Mouse (Mus musculus) ES-E14 (cell line): ENCODE data around the gene Lmntd1. TPM values are rescaled to one million over a fixed set of nuclear protein-coding genes. Genes with fewer than 3 reads are reported as not detected.
A peak's percentile ranks its signal among the peaks of the same experiment; 100 is the strongest.

Source experiments
- DNase-seq: peaks from one replicate; pipeline ENCODE4 v3.0.0-alpha.2; 2013; ENCODE audit warnings: low read depth, low spot score
- H3K27ac ChIP-seq: 2 replicates; pipeline ENCODE4 v1.5.1; 2012; ENCODE audit warnings: low read depth, mild to moderate bottlenecking, low read length, moderate library complexity, mixed read lengths; ENCODE audit not compliant: poor library complexity, insufficient read depth, severe bottlenecking
- H3K36me3 ChIP-seq: 2 replicates; pipeline ENCODE4 v1.6.1; 2012; ENCODE audit warnings: mild to moderate bottlenecking, low read length, moderate library complexity, mixed read lengths; ENCODE audit not compliant: control insufficient read depth, poor library complexity, insufficient read depth, severe bottlenecking
- H3K4me1 ChIP-seq, 2 experiments: fragments of 150-350 bp in 1 of 2; sonication (generic) in 1 of 2; 2 replicates each; pipeline ENCODE4 v1.6.1; 2012; ENCODE audit warnings: low read length in 2 of 2, mild to moderate bottlenecking in 1 of 2, mixed read lengths in 1 of 2; ENCODE audit not compliant: control insufficient read depth in 2 of 2, insufficient read depth in 2 of 2, poor library complexity in 1 of 2
- H3K4me3 ChIP-seq, 2 experiments: fragments of 150-350 bp in 1 of 2; sonication (generic) in 1 of 2; 2 replicates each; pipeline ENCODE4 v1.5.1; 2012; ENCODE audit warnings: low read length in 2 of 2, low read depth in 1 of 2, mild to moderate bottlenecking in 1 of 2, mixed read lengths in 1 of 2; ENCODE audit not compliant: insufficient read depth in 1 of 2, poor library complexity in 1 of 2, severe bottlenecking in 1 of 2
- H3K9ac ChIP-seq: 2 replicates; pipeline ENCODE4 v1.6.1; 2012; ENCODE audit warnings: low read depth, mild to moderate bottlenecking, low read length, mixed read lengths; ENCODE audit not compliant: poor library complexity, insufficient read depth, severe bottlenecking
- H3K9me3 ChIP-seq: fragments of 150-350 bp; sonication (generic); 2 replicates; pipeline ENCODE4 v1.6.1; 2012; ENCODE audit warnings: low read depth, mild to moderate bottlenecking, low read length; ENCODE audit not compliant: control insufficient read depth, insufficient read depth
- CHD2 ChIP-seq: IDR thresholded peaks from 2 replicates; pipeline ENCODE4 v1.6.1; 2014; ENCODE audit warnings: mild to moderate bottlenecking, low read depth, low read length, inconsistent platforms
- HCFC1 ChIP-seq: IDR thresholded peaks from 2 replicates; pipeline ENCODE4 v1.6.1; 2012; ENCODE audit warnings: low read length, inconsistent platforms, borderline replicate concordance; ENCODE audit not compliant: insufficient read depth
- MAFK ChIP-seq: IDR thresholded peaks from 2 replicates; pipeline ENCODE4 v1.6.1; 2014; ENCODE audit warnings: mild to moderate bottlenecking, low read depth, low read length, inconsistent platforms; ENCODE audit not compliant: insufficient read depth
- ZC3H11A ChIP-seq: IDR thresholded peaks from 2 replicates; pipeline ENCODE4 v1.6.1; 2012; ENCODE audit warnings: low read depth, mild to moderate bottlenecking, inconsistent platforms, low read length, borderline replicate concordance
- ZNF384 ChIP-seq: IDR thresholded peaks from 2 replicates; pipeline ENCODE4 v1.6.1; 2012; ENCODE audit warnings: low read depth, low read length, inconsistent platforms
- in situ Hi-C, 2 experiments: fragments of 600-800 bp; cut with MboI; formaldehyde crosslinking; loops; one replicate each; pipeline ENCODE4 v1.15.1; 2025; ENCODE audit warnings: low sequenced_read_pairs in 2 of 2, inconsistent platforms in 1 of 2; ENCODE audit not compliant: unreplicated experiment in 2 of 2
- total RNA-seq: library from RNA; depleted of rRNA; stranded (reverse); fragments of 300-350 nt; gene quantifications from 2 replicates; pipeline ENCODE4 v1.2.3, GENCODE M21; 2012

The Lmntd1 gene
- total RNA-seq, 1 experiment = not detected

DNA sequence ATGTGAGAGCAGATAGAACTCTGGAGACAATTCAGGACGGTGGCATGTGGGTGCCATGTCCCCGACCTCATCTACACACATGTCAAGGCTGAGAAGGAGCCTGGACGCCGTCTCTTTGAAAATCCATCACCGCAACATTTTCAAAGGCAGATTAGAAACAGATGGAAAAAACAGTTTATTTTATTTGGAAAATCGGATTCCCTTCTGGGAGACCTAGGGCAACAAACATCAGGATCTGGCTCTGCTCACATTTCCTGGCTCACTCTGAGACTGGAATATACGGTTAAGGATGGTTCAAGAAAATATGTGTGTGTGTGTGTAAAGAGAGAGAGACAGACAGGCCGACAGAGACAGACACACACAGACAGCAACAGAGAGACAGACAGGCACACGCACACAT lies 256.1 kb downstream of the Lmntd1 start:
- Histone ChIP-seq H3K27ac (no peak overlapping the region), H3K9me3 (no peaks in the 10 kb centered on the region), H3K4me3 (no peak overlapping the region), H3K9ac (no peak overlapping the region), H3K4me1 (peaks cover 0 to 2% of the 10 kb centered on the region in 2 experiments; a peak in 1 of 4 replicates), H3K36me3 (no peaks in the 10 kb centered on the region)
- no peak for DNase-seq
- no peak for TF ChIP-seq ZNF384
- no peak for TF ChIP-seq MAFK
- no peak for TF ChIP-seq ZC3H11A
- TF ChIP-seq HCFC1 = no peak
- TF ChIP-seq CHD2 = no peak
- in situ Hi-C loops = no loop called here

DNA sequence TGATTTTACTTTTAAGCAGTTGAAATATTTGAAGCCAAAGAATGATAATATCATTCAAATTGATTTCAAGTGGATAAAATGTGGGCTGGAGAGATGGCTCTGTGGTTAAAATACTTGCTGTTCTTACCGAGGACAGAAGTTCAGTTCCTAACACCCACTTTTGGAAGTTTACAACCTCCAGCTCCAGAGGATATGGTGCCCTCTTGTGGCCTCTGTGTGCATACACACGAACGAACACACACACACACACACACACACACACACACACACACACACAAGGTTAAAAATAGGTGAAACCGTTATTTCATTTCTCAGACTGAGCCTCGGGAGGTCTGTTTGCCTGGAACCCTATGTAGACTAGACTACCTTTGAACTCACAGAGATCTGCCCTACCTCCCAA lies 260.3 kb downstream of the Lmntd1 start:
- DNase-seq = no peak
- Histone ChIP-seq H3K36me3 (no peaks in the 10 kb centered on the region), H3K9me3 (no peaks in the 10 kb centered on the region), H3K27ac (no peak overlapping the region), H3K4me1 (no peaks in the 10 kb centered on the region), H3K4me3 (no peak overlapping the region), H3K9ac (no peak overlapping the region)
- TF ChIP-seq MAFK (no peak), ZC3H11A (no peak), CHD2 (no peak), ZNF384 (no peak), HCFC1 (no peak)
- in situ Hi-C loops = no loop called here

DNA sequence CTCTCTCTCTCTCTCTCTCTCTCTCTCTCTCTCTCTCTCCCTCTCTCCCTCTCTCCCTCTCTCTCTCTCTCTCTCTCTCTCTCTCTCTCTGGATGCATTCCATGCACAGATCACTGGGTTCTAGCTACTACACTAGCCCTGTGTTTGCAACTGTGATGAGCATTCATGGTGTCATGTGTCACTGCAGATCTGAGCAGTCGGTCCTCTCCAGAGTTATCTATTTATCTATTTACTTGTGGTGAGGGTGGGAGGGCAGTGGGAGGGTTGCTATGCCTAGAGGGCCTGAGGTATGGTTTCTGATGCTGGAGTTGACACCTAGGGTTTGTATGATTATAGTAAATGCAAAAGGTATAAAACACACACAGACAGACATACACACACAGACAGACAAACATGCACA lies 261.4 kb downstream of the Lmntd1 start:
- no peaks in the 10 kb centered on the region for H3K36me3 ChIP-seq
- H3K4me3 ChIP-seq = no peak overlapping the region
- 0 out of 4 replicates have a peak, but pooled peaks cover 0 to 3% of the 10 kb centered on the region in 2 experiments for H3K4me1 ChIP-seq
- no peak for DNase-seq
- TF ChIP-seq MAFK (no peak), ZC3H11A (no peak), CHD2 (no peak), ZNF384 (no peak), HCFC1 (no peak)
- H3K27ac ChIP-seq = no peak overlapping the region
- H3K9ac ChIP-seq = no peak overlapping the region
- H3K9me3 ChIP-seq = no peaks in the 10 kb centered on the region
- in situ Hi-C loops = no loop called here

DNA sequence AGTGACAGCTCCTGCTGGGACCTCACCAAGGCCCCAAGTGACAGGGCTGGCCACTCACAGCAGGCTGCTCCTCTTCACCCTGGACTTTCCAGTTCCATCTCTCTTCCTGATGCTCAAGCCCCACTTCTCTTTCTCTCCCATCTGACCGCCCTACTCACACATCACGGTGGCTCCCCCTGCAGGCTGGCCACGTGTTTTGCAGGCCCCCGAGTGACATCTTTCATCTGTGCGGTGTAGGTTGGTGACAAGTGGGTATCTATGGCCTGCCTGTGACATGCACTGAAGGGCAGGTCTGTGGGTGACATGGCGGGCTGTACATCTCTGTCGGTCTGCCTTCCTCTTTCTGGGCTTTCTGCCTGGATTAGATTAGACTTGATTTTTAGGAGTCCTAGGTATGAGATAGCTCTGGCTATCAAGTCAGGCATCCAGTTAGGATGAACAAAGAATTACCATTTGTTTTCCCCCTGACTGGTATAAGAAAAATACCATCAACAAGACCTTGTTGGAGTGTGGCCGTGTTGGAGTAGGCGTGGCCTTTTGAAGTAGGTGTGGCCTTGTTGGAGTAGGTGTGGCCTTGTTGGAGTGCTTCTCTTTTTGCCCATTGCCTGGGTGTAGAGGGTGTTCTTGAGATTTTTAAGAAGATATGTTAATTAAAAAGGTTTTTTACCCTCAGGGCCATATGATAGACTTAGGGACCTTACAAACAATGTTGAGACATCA lies 265.8 kb downstream of the Lmntd1 start:
- no peaks in the 10 kb centered on the region for H3K9me3 ChIP-seq
- TF ChIP-seq ZC3H11A = peak; percentile 8; the same call in 1 of the 2 replicates
- TF ChIP-seq MAFK = no peak
- TF ChIP-seq HCFC1 = no peak
- no peak for TF ChIP-seq CHD2
- H3K4me1 ChIP-seq = peaks cover 0 to 8% of the 10 kb centered on the region in 2 experiments; a peak in 1 of 4 replicates
- no peak overlapping the region for H3K4me3 ChIP-seq
- H3K9ac ChIP-seq = no peak overlapping the region
- no peaks in the 10 kb centered on the region for H3K36me3 ChIP-seq
- no peak overlapping the region for H3K27ac ChIP-seq
- in situ Hi-C loops = loop anchor here (10.0 to 25.0 kb wide), 4 partner anchors 94 to 164 kb away; partner anchors contain the start of genes Casc1 (in 2 of the 2), Etfrf1 (in 2 of the 2) and Kras (in 1 of the 2)
- DNase-seq = no peak
